Mouse (Mus musculus): ENCODE results near the gene Dvl2.

- TF ChIP-seq CTCF (IDR thresholded peaks at IDR 0.05; ENCODE audit: borderline replicate concordance, extremely low read depth, insufficient read depth, insufficient read length) (no peak), POLR2A (IDR thresholded peaks at IDR 0.05; ENCODE audit: borderline replicate concordance, extremely low read depth, insufficient read depth, insufficient read length, poor library complexity, severe bottlenecking) (no peak)
Observed at GRCm38 (mm10) chr11:70016669-70017068, 16.3 kb downstream of the Dvl2 start, which contains the start of gene Dlg4.

All from brain, embryonic 14.5 days (tissue).